ENCODE assay signal across 8 mouse cellular contexts in the genomic region with DNA sequence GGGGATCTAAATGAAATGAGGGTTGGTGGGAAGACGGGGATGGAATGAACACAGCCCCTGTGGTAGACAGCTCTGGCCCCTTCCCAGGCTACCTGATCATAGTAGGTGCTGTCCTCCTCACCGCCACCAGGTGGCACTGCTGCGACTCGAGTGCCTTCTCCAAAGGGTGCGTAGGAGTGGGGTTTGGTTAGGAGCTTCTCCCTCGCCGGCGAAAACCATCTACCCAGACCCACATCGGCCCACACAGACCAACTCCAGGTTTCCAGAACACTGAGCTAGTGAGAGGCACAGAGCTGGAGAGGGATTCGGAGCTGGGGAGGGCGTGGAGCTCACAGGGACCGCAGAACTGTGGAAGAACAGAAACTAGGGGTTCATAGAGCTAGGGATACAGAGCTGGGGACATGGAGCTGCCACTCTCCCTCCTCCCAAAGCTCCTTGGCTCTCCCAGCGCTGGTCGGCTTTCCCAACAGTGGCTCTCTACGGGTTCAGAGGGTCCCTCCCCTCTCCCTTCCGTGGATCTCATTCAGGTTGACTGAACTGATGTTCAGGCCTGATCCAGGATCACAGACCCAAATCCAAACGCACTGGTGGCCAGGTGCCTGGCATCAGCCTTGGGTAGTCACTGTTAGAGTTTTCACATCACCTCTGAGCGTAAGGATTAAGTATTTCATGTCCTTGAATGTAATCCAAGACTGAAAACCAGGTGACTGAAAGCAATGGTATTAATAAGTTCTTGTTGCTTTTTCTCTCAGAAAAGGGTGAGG. TPM values are rescaled to one million over a fixed set of nuclear protein-coding genes. Genes with fewer than 3 reads are reported as not detected.
DNase-seq lines count a peak whose midpoint lies in the region; ATAC-seq and TF ChIP-seq lines count a peak whose summit lies in the region.

No protein-coding gene starts in this region.

- H3K27me3 ChIP-seq in embryonic facial prominence, embryonic 12.5 days, result 0 out of 2 replicates have a peak, but pooled peaks cover 3% of the 10 kb centered on the region
- H3K27me3 ChIP-seq in midbrain, postnatal 0 days (ENCODE audit: insufficient read depth, low read length), result no peaks in the 10 kb centered on the region
- H3K27me3 ChIP-seq in splenic B cell, adult 2 months (ENCODE audit: control insufficient read depth, insufficient read depth, low read length, poor library complexity, severe bottlenecking), result no peaks in the 10 kb centered on the region

- TF ChIP-seq CTCF in midbrain, postnatal 0 days (IDR thresholded peaks at IDR 0.05), result peak; percentile 97

- H3K4me3 ChIP-seq in embryonic facial prominence, embryonic 12.5 days, result no peak overlapping the region
- no peak overlapping the region for H3K4me3 ChIP-seq in midbrain, postnatal 0 days (ENCODE audit: low read depth, low read length)

- no peaks in the 10 kb centered on the region for H3K4me1 ChIP-seq in embryonic facial prominence, embryonic 12.5 days
- H3K4me1 ChIP-seq in midbrain, postnatal 0 days (ENCODE audit: insufficient read depth, low read length), result no peaks in the 10 kb centered on the region

- peak overlapping the region; percentile 39 for H3K4me2 ChIP-seq in embryonic facial prominence, embryonic 12.5 days (replicated peaks)
- peak overlapping the region; percentile 30; the same call in 1 of the 2 replicates for H3K4me2 ChIP-seq in midbrain, postnatal 0 days (ENCODE audit: low read depth, low read length, poor library complexity, severe bottlenecking)

- WGBS in embryonic facial prominence, embryonic 12.5 days, result 11% methylated on average over 18 of the region's 18 CpGs
- WGBS in midbrain, postnatal 0 days, result 10% methylated on average over 18 of the region's 18 CpGs

- H3K27ac ChIP-seq in embryonic facial prominence, embryonic 12.5 days, result no peak overlapping the region
- no peak overlapping the region for H3K27ac ChIP-seq in midbrain, postnatal 0 days (ENCODE audit: low read depth, low read length)

- peaks cover 36% of the 10 kb centered on the region for H3K36me3 ChIP-seq in embryonic facial prominence, embryonic 12.5 days
- peaks cover 33% of the 10 kb centered on the region for H3K36me3 ChIP-seq in midbrain, postnatal 0 days (ENCODE audit: insufficient read depth, low read length)
- H3K36me3 ChIP-seq in splenic B cell, adult 2 months (ENCODE audit: control insufficient read depth, insufficient read depth, low read length, poor library complexity, severe bottlenecking), result 0 out of 2 replicates have a peak, but pooled peaks cover 2% of the 10 kb centered on the region

- peak; percentile 78 for DNase-seq in CD4-positive helper T cell, adult 2 months (ENCODE audit: low read depth, low spot score)
- DNase-seq in adrenal gland, postnatal 25 days, result peak; percentile 84
- DNase-seq in heart, adult 8-10 months (ENCODE audit: low spot score), result peak; percentile 71
- DNase-seq in kidney, adult 9 months, result peak; percentile 75
- DNase-seq in liver, result peak; percentile 78
- peak; percentile 76 for DNase-seq in midbrain, postnatal 0 days (ENCODE audit: low spot score)
- DNase-seq in splenic B cell, adult 2 months (ENCODE audit: low read depth, low spot score), result peak; percentile 87

- peak overlapping the region; percentile 46 for H3K9ac ChIP-seq in embryonic facial prominence, embryonic 12.5 days
- H3K9ac ChIP-seq in midbrain, postnatal 0 days (replicated peaks; ENCODE audit: low read length, poor library complexity, severe bottlenecking), result no peak overlapping the region

- ATAC-seq in embryonic facial prominence, embryonic 12.5 days (ENCODE audit: insufficient number of reproducible peaks, insufficient read depth, low FRiP score, low TSS enrichment), result no peak
- peak; percentile 72 for ATAC-seq in midbrain, postnatal 0 days (ENCODE audit: low FRiP score)

- H3K9me3 ChIP-seq in embryonic facial prominence, embryonic 12.5 days, result no peaks in the 10 kb centered on the region
- H3K9me3 ChIP-seq in midbrain, postnatal 0 days (ENCODE audit: low read length), result no peaks in the 10 kb centered on the region

RNA-seq across cellular contexts. Expression of gene Mlycd, which starts 18.2 kb away (rescaled TPM):
- total RNA-seq in adrenal gland, postnatal 25 days (2021), result 46.2 and 49.0 TPM in 2 replicates
- polyA plus RNA-seq in embryonic facial prominence, embryonic 12.5 days (2016; fragmentation: Nextera tagmentation; extraction: Ambion mirVana), result 12.5 and 14.7 TPM in 2 replicates
- 100 to 1,000 TPM; 102 to 129 (median 123) TPM for total RNA-seq in heart, adult 8-10 months (2022)
- 27.0 and 32.1 TPM in 2 replicates for total RNA-seq in midbrain, postnatal 0 days (2014; rRNA removed)
- polyA plus RNA-seq in midbrain, postnatal 0 days (2015; fragmentation: Nextera tagmentation; extraction: Ambion mirVana), result 19.0 and 20.6 TPM in 2 replicates

RNA-seq across cellular contexts. Expression of gene Osgin1, which starts 21.0 kb away (rescaled TPM):
- 73.4 and 110 TPM in 2 replicates for total RNA-seq in adrenal gland, postnatal 25 days (2021)
- 0.43 and 0.56 TPM in 2 replicates for polyA plus RNA-seq in embryonic facial prominence, embryonic 12.5 days (2016; fragmentation: Nextera tagmentation; extraction: Ambion mirVana)
- total RNA-seq in heart, adult 8-10 months (2022), result 1 to 10 TPM; 3.4 to 7.6 (median 5.8) TPM
- total RNA-seq in midbrain, postnatal 0 days (2014; rRNA removed), result 0.38 TPM in 1 of 2 replicates, not detected in the other
- 0.15 and 0.32 TPM in 2 replicates for polyA plus RNA-seq in midbrain, postnatal 0 days (2015; fragmentation: Nextera tagmentation; extraction: Ambion mirVana)

RNA-seq across cellular contexts. Expression of gene Necab2, which starts 33.6 kb away (rescaled TPM):
- total RNA-seq in adrenal gland, postnatal 25 days (2021), result 6.5 and 7.0 TPM in 2 replicates
- 10.7 and 12.5 TPM in 2 replicates for polyA plus RNA-seq in embryonic facial prominence, embryonic 12.5 days (2016; fragmentation: Nextera tagmentation; extraction: Ambion mirVana)
- not detected for total RNA-seq in heart, adult 8-10 months (2022)
- total RNA-seq in midbrain, postnatal 0 days (2014; rRNA removed), result 106 and 119 TPM in 2 replicates
- polyA plus RNA-seq in midbrain, postnatal 0 days (2015; fragmentation: Nextera tagmentation; extraction: Ambion mirVana), result 76.6 and 84.6 TPM in 2 replicates

Comparison
In these comparisons a context has a peak if more than half of its experiments do, and no peak if none do; other contexts are left out.
1. RNA of gene Necab2, which starts 33.6 kb away (total RNA-seq): 106 to 119 TPM in midbrain, postnatal 0 days; 6.5 to 7.0 TPM in adrenal gland, postnatal 25 days and not detected in heart, adult 8-10 months; every median in the first group is over 10 times any median in the second.
2. Peak in every context shown above with its lines, with median percentiles within 50 percentile points of each other: DNase-seq.